Mouse (Mus musculus) right cerebral cortex, postnatal 4 days (tissue): ENCODE data around the gene Parp16.

Experiments used
- DNase-seq: peaks from one replicate; pipeline ENCODE4 v3.0.0-alpha.2; 2022

Parp16 gene

GRCm38 (mm10) chr9:65195053-65195452 is at the start of gene Parp16:
Gene Parp16, plus strand, starts transcription at chr9:65195353.
- no peak for DNase-seq

- DNase-seq: no peak
These were observed 49.2 kb upstream of the Parp16 start for GRCm38 (mm10) chr9:65146001-65146400.

GRCm38 (mm10) chr9:65148507-65148906 is 46.6 kb upstream of the Parp16 start:
- no peak for DNase-seq

- no peak for DNase-seq
These were observed 42.3 kb upstream of the Parp16 start for GRCm38 (mm10) chr9:65152711-65153330.

GRCm38 (mm10) chr9:65153331-65153711 is 41.8 kb upstream of the Parp16 start:
- DNase-seq: no peak

GRCm38 (mm10) chr9:65154692-65155455 is 40.3 kb upstream of the Parp16 start:
- DNase-seq: no peak

GRCm38 (mm10) chr9:65156604-65157003 is 38.5 kb upstream of the Parp16 start:
- DNase-seq: no peak

- no peak for DNase-seq
These were observed 37.5 kb upstream of the Parp16 start for GRCm38 (mm10) chr9:65157631-65158030.

- DNase-seq: no peak
These were observed 34.0 kb upstream of the Parp16 start for GRCm38 (mm10) chr9:65161188-65161587.

- no peak for DNase-seq
These were observed 33.3 kb upstream of the Parp16 start for GRCm38 (mm10) chr9:65161881-65162280.

- DNase-seq: peak; percentile 62
These were observed 32.2 kb upstream of the Parp16 start for GRCm38 (mm10) chr9:65162711-65163639.

- no peak for DNase-seq
These were observed 30.3 kb upstream of the Parp16 start for GRCm38 (mm10) chr9:65164870-65165269.

GRCm38 (mm10) chr9:65166386-65166785 is 28.8 kb upstream of the Parp16 start:
- DNase-seq: no peak

GRCm38 (mm10) chr9:65168534-65168933 is 26.6 kb upstream of the Parp16 start:
- no peak for DNase-seq

- DNase-seq: no peak
These were observed 26.2 kb upstream of the Parp16 start for GRCm38 (mm10) chr9:65168952-65169351.

- DNase-seq: no peak
These were observed 22.5 kb upstream of the Parp16 start for GRCm38 (mm10) chr9:65172654-65173053.

GRCm38 (mm10) chr9:65175234-65175938 is 19.8 kb upstream of the Parp16 start:
- no peak for DNase-seq

GRCm38 (mm10) chr9:65175939-65176871 is 18.9 kb upstream of the Parp16 start:
- no peak for DNase-seq

- DNase-seq: no peak
These were observed 17.7 kb upstream of the Parp16 start for GRCm38 (mm10) chr9:65177497-65177896.

GRCm38 (mm10) chr9:65177912-65178311 is 17.2 kb upstream of the Parp16 start:
- no peak for DNase-seq
